Mouse (Mus musculus) limb, embryonic 13.5 days (tissue): ENCODE results near the gene Dmrtb1. TPM values are rescaled to one million over a fixed set of nuclear protein-coding genes. Genes with fewer than 3 reads are reported as not detected.

ENCODE experiments used
- ATAC-seq: fragments of 200-750 bp; cut with Nextera tagmentation; 2 replicates; pipeline ENCODE4 v1.8.0; 2017; ENCODE audit warnings: low read depth, moderate number of reproducible peaks, moderate TSS enrichment; ENCODE audit not compliant: low FRiP score
- H3K27ac ChIP-seq: fragments of 300-500 bp; sonication (generic); 2 replicates; pipeline ENCODE4 v1.5.1; 2015; ENCODE audit warnings: inconsistent platforms, mild to moderate bottlenecking, moderate library complexity
- H3K27me3 ChIP-seq: fragments of 300-500 bp; sonication (generic); 2 replicates; pipeline ENCODE4 v1.6.1; 2015; ENCODE audit warnings: mild to moderate bottlenecking, inconsistent platforms
- H3K36me3 ChIP-seq: fragments of 300-500 bp; sonication (generic); 2 replicates; pipeline ENCODE4 v1.6.1; 2015; ENCODE audit warnings: inconsistent platforms, mild to moderate bottlenecking, moderate library complexity
- H3K4me1 ChIP-seq: fragments of 300-500 bp; sonication (generic); 2 replicates; pipeline ENCODE4 v1.6.1; 2015; ENCODE audit warnings: inconsistent platforms
- H3K4me2 ChIP-seq: fragments of 300-500 bp; sonication (generic); replicated peaks from 2 replicates; pipeline ENCODE4 v1.6.1; 2015; ENCODE audit warnings: inconsistent platforms, mild to moderate bottlenecking, moderate library complexity
- H3K4me3 ChIP-seq: fragments of 300-500 bp; sonication (generic); 2 replicates; pipeline ENCODE4 v1.5.1; 2015; ENCODE audit warnings: moderate library complexity, mild to moderate bottlenecking, inconsistent platforms
- H3K9ac ChIP-seq: fragments of 300-500 bp; sonication (generic); 2 replicates; pipeline ENCODE4 v1.6.1; 2015; ENCODE audit warnings: mild to moderate bottlenecking, inconsistent platforms
- H3K9me3 ChIP-seq: fragments of 300-500 bp; sonication (generic); 2 replicates; pipeline ENCODE4 v1.6.1; 2016; ENCODE audit warnings: inconsistent platforms
- WGBS: fragments of 180-500 bp; shearing (Covaris S2); methylation state at CpG from one replicate; pipeline ENCODE4 v1.1.7; 2015; 5-methylcytosine and 5-hydroxymethylcytosine counted together
- polyA plus RNA-seq: library from polyadenylated mRNA; unstranded; fragments of >200 nt; fragmentation: Nextera tagmentation; extraction: Ambion mirVana; gene quantifications from 2 replicates; pipeline ENCODE4 v1.2.1, GENCODE M21; 2015

Gene Dmrtb1
- polyA plus RNA-seq, 1 experiment from 2014 or later, result 0.32 TPM

DNA sequence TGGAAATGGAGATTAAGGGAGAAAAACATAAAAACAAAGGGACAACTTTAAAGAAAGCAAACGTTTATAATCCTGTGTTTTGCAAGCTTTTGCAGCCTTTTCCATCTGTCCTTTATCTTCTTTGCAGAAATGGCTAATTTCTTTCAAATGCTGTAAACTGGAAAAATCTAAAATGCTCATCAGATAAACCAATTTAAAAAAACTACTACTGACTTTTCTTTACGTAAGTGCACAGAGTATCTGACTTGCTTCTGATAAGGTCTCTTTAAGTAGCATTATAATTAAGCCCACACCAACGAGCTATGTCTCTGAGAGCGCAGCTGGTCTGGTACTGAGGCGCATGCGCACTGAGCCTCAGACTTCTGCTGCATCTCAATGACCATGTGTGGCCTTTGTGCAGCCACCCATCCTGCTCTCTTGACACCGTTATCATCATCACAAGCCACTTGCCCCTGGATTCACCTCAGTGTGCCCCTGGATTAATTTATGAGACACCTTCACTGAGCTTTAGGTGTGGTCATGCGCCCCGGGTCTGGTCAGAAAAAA is 32.8 kb upstream of the Dmrtb1 start:
- Histone ChIP-seq H3K4me3 (no peak overlapping the region), H3K9ac (no peak overlapping the region), H3K36me3 (no peaks in the 10 kb centered on the region), H3K4me1 (no peaks in the 10 kb centered on the region), H3K9me3 (no peaks in the 10 kb centered on the region), H3K27me3 (peaks cover 3% of the 10 kb centered on the region; the same call in 1 of the 2 replicates), H3K27ac (no peak overlapping the region), H3K4me2 (no peak overlapping the region)
- ATAC-seq, result no peak
- 72% methylated on average over 9 of the region's 9 CpGs for WGBS

DNA sequence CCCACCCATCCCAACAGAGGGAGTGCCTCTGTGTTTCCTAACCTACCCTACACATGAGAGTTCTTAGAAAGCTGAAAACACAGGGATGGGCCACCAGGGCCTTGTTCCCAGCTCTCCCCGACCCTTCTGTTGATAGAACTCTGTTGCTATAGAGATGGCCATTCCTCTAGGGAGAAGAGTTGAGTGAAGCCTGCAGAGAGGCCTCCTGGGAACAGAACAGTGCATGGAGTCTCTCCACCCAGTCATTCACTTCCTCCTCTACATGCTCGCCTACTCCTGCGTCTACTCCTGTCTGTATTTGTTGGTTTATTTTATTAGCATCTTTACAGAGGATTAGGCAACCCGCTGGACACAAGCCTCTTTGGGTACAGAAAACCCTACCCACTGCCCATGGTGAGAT is 22.9 kb upstream of the Dmrtb1 start:
- H3K27me3 ChIP-seq, result 0 out of 2 replicates have a peak, but pooled peaks cover 7% of the 10 kb centered on the region
- H3K36me3 ChIP-seq, result no peaks in the 10 kb centered on the region
- 73% methylated on average over 4 of the region's 4 CpGs for WGBS
- H3K4me1 ChIP-seq, result no peaks in the 10 kb centered on the region
- H3K4me3 ChIP-seq, result no peak overlapping the region
- no peaks in the 10 kb centered on the region for H3K9me3 ChIP-seq
- H3K4me2 ChIP-seq, result no peak overlapping the region
- no peak for ATAC-seq
- no peak overlapping the region for H3K27ac ChIP-seq
- no peak overlapping the region for H3K9ac ChIP-seq

- WGBS, result 88% methylated on average over 1 of the region's 1 CpGs
- Histone ChIP-seq H3K4me3 (no peak overlapping the region), H3K4me2 (no peak overlapping the region), H3K4me1 (peaks cover 8% of the 10 kb centered on the region; the same call in 1 of the 2 replicates), H3K36me3 (no peaks in the 10 kb centered on the region), H3K9me3 (no peaks in the 10 kb centered on the region), H3K27me3 (0 out of 2 replicates have a peak, but pooled peaks cover 13% of the 10 kb centered on the region), H3K9ac (no peak overlapping the region), H3K27ac (no peak overlapping the region)
- no peak for ATAC-seq
Measured at GRCm38 (mm10) chr4:107704185-107704584, 20.2 kb upstream of the Dmrtb1 start.

DNA sequence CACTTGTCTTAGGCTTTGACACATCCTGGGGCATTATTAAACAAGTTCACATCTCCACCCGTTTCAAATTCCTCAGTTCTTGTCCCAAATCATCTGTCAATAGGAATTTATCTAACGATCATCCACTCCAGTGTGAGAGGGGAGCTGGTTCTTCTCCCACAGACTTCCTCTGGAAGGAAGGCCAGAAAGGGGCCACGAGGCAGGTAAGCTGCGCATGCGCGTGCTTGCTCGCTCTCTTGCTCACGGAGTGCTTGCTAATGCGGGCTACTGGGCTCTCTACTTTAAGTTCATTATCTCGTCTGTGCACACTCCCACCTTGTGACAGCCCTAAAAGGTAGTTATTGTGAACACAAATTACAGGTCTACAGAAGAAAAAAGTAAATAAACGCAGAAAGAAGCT is 17.6 kb upstream of the Dmrtb1 start:
- H3K27me3 ChIP-seq, result 0 out of 2 replicates have a peak, but pooled peaks cover 5% of the 10 kb centered on the region
- no peak overlapping the region for H3K4me3 ChIP-seq
- H3K9ac ChIP-seq, result no peak overlapping the region
- no peaks in the 10 kb centered on the region for H3K9me3 ChIP-seq
- H3K4me2 ChIP-seq, result no peak overlapping the region
- H3K27ac ChIP-seq, result no peak overlapping the region
- peaks cover 8% of the 10 kb centered on the region; the same call in 1 of the 2 replicates for H3K4me1 ChIP-seq
- 72% methylated on average over 11 of the region's 11 CpGs for WGBS
- no peak for ATAC-seq
- no peaks in the 10 kb centered on the region for H3K36me3 ChIP-seq

DNA sequence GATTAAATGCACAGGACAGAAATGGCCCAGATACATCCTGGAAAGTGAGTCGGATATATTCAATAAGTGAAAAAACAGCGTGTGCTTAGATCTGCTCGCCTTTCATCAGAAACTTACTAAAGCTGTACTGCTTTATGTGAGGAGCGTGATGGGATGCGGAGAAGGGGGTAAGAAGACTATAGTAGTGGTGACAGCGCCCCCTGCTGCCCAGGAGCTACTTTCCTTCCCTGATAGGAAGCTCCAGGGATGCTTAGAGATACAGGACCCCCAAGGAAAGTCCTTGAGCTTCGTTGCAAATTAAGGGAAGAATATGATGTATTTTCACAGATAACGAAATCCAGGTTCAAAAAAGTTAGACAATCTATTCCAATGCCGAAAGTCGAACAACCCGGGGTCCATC is 17.1 kb upstream of the Dmrtb1 start:
- WGBS, result 27% methylated on average over 11 of the region's 11 CpGs
- no peak overlapping the region for H3K4me3 ChIP-seq
- H3K27ac ChIP-seq, result no peak overlapping the region
- no peaks in the 10 kb centered on the region for H3K9me3 ChIP-seq
- H3K9ac ChIP-seq, result no peak overlapping the region
- H3K4me2 ChIP-seq, result no peak overlapping the region
- H3K4me1 ChIP-seq, result peaks cover 8% of the 10 kb centered on the region; the same call in 1 of the 2 replicates
- ATAC-seq, result no peak
- no peaks in the 10 kb centered on the region for H3K36me3 ChIP-seq
- 0 out of 2 replicates have a peak, but pooled peaks cover 5% of the 10 kb centered on the region for H3K27me3 ChIP-seq

- WGBS, result 70% methylated on average over 9 of the region's 9 CpGs
- H3K9me3 ChIP-seq, result no peaks in the 10 kb centered on the region
- no peak overlapping the region for H3K4me3 ChIP-seq
- H3K36me3 ChIP-seq, result no peaks in the 10 kb centered on the region
- no peak overlapping the region for H3K9ac ChIP-seq
- no peak overlapping the region for H3K4me2 ChIP-seq
- no peak for ATAC-seq
- peaks cover 8% of the 10 kb centered on the region; the same call in 1 of the 2 replicates for H3K4me1 ChIP-seq
- no peak overlapping the region; the same call in 1 of the 2 replicates for H3K27ac ChIP-seq
- H3K27me3 ChIP-seq, result 0 out of 2 replicates have a peak, but pooled peaks cover 5% of the 10 kb centered on the region
Measured at GRCm38 (mm10) chr4:107699271-107699670, 15.2 kb upstream of the Dmrtb1 start.

DNA sequence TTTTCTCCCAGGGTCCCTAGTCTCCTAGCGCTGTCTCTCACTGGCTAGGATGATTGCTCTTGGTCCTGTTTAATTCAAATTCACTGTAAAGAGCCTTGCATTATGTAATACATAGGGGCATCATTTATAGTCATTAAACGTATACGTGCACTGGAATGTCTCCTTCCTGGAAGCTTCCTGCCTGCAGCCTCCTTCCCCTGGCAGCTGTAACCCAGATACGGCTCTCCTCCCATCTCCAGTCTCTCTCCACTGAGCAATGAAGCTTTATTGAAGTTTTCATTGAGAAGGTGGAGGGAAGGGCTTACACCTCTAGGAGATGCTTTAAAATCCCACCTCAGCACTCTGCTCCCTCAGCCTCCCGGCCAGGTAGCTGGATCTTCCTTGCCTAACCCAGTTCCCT is 9.8 kb upstream of the Dmrtb1 start:
- no peaks in the 10 kb centered on the region for H3K36me3 ChIP-seq
- H3K9ac ChIP-seq, result no peak overlapping the region
- ATAC-seq, result no peak
- H3K4me2 ChIP-seq, result no peak overlapping the region
- 48% methylated on average over 5 of the region's 5 CpGs for WGBS
- no peaks in the 10 kb centered on the region for H3K9me3 ChIP-seq
- no peaks in the 10 kb centered on the region for H3K27me3 ChIP-seq
- H3K27ac ChIP-seq, result no peak overlapping the region
- no peak overlapping the region for H3K4me3 ChIP-seq
- H3K4me1 ChIP-seq, result no peaks in the 10 kb centered on the region

GRCm38 (mm10) chr4:107688213-107688612 is 4.2 kb upstream of the Dmrtb1 start:
- WGBS, result 13% methylated on average over 11 of the region's 11 CpGs
- Histone ChIP-seq H3K9ac (no peak overlapping the region), H3K4me2 (peak overlapping the region; percentile 19; the same call in 1 of the 2 replicates), H3K4me3 (no peak overlapping the region), H3K4me1 (peaks cover 16% of the 10 kb centered on the region), H3K36me3 (no peaks in the 10 kb centered on the region), H3K27ac (no peak overlapping the region), H3K27me3 (no peaks in the 10 kb centered on the region), H3K9me3 (no peaks in the 10 kb centered on the region)
- no peak for ATAC-seq

GRCm38 (mm10) chr4:107687127-107687526 is 3.1 kb upstream of the Dmrtb1 start:
- Histone ChIP-seq H3K9me3 (no peaks in the 10 kb centered on the region), H3K4me1 (peaks cover 16% of the 10 kb centered on the region), H3K27ac (no peak overlapping the region), H3K27me3 (no peaks in the 10 kb centered on the region), H3K36me3 (no peaks in the 10 kb centered on the region), H3K4me3 (peak overlapping the region; percentile 5; the same call in 1 of the 2 replicates), H3K4me2 (peak overlapping the region; percentile 32), H3K9ac (no peak overlapping the region)
- 14% methylated on average over 12 of the region's 12 CpGs for WGBS
- ATAC-seq, result no peak

GRCm38 (mm10) chr4:107683006-107683756 is 849 bp downstream of the Dmrtb1 start:
- Histone ChIP-seq H3K27me3 (peaks cover 6% of the 10 kb centered on the region; the same call in 1 of the 2 replicates), H3K4me1 (peaks cover 25% of the 10 kb centered on the region), H3K4me2 (no peak overlapping the region), H3K4me3 (no peak overlapping the region), H3K36me3 (no peaks in the 10 kb centered on the region), H3K9ac (peak overlapping the region; percentile 35; the same call in 1 of the 2 replicates), H3K9me3 (no peaks in the 10 kb centered on the region), H3K27ac (no peak overlapping the region)
- 89% methylated on average over 37 of the region's 37 CpGs for WGBS
- no peak for ATAC-seq

- H3K9me3 ChIP-seq, result no peaks in the 10 kb centered on the region
- H3K27ac ChIP-seq, result no peak overlapping the region
- peaks cover 6% of the 10 kb centered on the region; the same call in 1 of the 2 replicates for H3K27me3 ChIP-seq
- H3K36me3 ChIP-seq, result no peaks in the 10 kb centered on the region
- H3K9ac ChIP-seq, result 0 out of 2 replicates have a peak overlapping the region, but pooled peaks have one; percentile 1
- H3K4me3 ChIP-seq, result no peak overlapping the region
- ATAC-seq, result no peak
- WGBS, result 43% methylated on average over 9 of the region's 9 CpGs
- no peak overlapping the region for H3K4me2 ChIP-seq
- H3K4me1 ChIP-seq, result peaks cover 14% of the 10 kb centered on the region
Measured at GRCm38 (mm10) chr4:107681099-107681849, 2.8 kb downstream of the Dmrtb1 start.
